Mouse (Mus musculus) right cerebral cortex, postnatal 25 days (tissue): ENCODE measurements around the gene Slc23a4.

ENCODE experiments used
- DNase-seq: peaks from one replicate; pipeline ENCODE4 v3.0.0; 2022

Gene Slc23a4

DNA sequence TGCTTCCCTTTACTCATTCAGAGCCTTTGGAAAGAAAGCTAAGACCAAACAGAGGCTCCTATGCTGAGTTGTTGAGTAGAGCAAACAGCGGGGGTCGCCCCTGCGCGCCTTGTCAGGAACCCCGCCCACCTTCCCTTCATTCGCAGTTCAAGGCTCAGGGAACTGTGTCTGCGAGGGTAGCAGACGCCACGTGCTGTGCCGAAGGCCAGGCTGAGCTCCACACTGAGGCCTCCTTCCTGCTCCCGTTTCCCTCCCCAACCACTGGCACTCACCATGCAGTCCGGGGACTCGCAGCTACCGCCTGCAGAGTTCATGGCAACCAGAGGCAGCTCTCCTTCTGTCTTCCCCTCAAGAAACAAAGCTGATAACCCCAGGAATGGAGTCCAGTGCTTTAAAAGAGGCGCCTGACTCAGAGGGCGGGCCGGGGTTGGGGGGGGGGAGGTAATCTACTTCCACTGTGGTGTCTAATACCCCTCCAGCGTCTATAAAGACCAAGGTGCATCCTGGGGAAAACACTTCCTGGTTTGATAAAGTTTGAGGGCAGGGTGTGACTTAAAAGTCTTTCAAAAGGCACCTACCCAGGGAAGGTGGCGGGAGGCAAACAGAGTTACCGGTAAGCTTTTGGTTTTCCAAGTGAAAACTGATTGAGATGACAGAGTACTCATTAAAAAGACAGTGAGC, at the start of gene Slc23a4:
Slc23a4 (minus strand) TSS at position 324 of the 681 bp plus-strand sequence.
- no peak for DNase-seq

DNA sequence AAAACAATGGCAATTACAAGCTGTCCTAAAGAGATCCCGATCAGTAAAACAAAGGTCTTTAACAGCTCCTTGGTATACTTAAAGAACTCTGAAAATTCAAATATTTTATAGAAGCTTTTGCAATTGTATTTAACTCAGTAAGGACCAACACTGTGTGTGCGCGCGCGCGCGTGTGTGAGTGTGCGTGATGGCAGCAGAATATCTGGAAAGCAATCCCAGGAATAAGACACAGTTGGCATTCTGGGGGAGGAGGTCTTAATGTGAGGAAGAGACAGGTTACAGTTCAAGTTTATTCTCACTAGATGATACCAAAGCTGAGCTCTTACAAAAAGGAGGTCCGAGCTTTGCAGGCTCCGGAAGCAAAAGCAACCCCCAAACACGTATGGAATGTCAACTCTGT, 45.1 kb upstream of the Slc23a4 start:
- DNase-seq: no peak

DNA sequence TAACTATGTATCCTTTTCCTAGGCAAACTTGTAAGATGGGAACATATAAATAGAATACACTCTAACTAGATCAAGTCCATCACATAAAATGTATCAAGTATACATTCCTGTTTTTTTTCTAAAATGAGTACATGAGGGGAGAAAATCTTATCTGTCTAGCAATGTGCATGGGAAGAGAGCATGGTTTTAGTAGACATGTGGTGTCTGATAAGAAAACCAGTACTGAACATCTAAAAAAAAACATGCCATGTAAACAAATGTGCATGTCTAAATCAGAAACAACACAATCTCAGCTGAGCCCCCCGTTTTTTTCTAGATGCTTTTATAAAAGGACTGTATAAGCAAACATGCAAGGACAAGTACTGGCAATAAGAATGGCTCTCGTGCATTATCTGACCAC, 44.5 kb upstream of the Slc23a4 start:
- DNase-seq: no peak

DNA sequence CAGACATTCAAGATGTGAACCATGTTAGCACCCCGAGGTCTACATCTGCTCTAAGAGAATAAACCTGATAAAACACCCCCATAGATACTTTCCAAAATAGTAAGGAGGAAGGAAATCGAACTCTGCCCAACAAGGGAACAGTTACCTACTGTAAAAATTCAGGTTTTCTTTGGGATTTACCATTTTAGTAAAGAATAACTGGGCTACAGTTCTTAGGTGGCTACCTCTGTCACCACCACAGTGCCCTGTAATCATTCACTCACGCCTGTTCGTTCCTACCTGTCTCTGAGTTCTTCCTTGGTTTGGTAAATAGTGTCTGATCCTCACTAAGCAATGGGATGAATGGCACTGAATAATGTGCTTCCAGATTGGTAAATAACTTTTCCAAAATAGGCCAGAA, 42.6 kb upstream of the Slc23a4 start:
- no peak for DNase-seq

DNA sequence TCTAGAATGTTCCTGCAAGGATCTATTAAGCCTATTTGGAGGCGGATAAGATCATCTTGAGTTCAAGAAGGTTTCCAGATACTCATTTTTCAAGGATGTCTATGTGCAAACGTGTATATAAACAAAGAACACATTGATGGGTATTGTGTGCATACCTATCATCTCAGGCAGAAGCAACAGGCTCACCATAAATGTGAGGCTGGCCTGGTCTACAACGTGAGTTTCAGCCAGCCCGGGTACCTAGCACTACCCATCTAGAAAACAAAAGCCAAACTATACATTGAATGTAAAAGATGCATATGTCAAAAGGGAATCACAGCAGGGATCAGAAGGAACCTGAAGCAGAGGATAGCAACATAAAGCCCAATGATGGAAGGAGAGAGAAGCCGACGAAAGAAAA, 42.0 kb upstream of the Slc23a4 start:
- no peak for DNase-seq

DNA sequence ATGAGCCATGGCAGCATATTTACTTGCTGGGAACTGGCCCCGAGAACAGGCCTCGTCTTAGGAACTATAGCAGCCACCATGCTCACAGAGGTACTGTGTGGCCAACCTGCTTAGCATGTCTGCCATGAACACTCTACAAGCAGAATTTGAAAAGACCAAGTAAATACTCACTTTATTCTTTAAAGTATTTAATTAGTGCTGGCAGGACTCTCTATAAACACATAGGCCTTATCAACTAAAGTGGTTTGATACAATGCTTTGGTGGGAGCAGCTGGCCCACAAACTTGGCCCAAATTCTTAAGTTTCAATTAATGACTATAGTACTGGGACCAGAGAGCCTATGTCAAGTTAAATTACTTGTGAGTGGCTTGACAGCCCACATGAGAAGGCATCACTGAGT, 39.8 kb upstream of the Slc23a4 start:
- no peak for DNase-seq

DNA sequence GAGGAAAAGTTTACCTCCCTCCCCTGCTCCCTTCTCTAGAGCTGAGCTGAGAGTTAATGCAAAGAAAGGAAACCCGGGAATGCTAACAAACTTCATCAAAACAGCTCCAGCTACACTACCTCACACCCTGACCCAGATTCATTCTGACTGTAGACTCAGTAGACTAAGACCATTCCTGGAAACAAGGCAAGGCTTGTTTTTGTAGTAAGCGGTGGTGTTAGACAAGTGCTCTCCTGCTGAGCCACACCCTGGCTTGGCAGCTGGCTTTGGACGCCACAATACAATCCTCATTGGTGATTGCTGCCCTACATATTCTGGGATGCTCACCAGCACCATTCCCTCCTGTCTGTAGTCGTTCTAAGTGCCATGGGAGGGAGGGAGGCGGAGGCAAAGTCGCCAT, 39.1 kb upstream of the Slc23a4 start:
- DNase-seq: no peak

DNA sequence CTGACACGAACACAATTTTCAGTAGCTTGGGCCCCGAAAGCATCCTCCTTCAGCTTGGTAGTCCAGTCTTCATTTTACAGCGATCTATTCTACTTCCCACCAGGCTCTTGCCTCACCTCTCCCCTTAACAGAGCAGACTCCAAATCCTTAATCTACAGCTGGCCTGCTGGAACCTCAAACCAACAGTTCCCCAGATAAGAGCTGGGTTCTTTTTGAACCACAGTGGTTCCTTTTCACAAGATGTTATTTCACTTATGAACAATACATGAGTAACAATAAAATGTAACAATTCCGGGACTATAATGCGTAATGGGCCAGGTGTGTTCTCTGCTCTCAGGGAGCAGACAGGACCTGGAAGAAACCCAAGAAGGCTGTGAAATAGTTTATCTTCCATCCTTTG, 28.4 kb upstream of the Slc23a4 start:
- no peak for DNase-seq

DNA sequence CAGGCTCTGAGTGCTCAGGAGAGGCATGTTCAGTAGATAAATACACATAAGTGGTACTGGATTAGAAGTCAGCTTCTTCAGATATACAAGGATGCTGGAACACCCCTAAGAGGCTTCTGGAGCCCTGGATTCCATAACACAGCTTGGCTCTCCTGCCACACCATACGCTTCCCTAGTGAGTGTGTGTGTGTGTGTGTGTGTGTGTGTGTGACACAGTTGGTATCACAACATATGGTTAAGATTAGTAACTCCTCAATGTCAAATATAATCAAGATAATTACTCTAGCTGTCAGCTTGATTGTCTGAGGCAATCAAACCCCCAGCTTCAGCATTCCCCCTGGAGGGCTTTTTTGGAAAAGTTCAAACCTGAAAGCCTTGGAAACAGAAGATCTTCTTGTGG, 23.7 kb upstream of the Slc23a4 start:
- DNase-seq: no peak

DNA sequence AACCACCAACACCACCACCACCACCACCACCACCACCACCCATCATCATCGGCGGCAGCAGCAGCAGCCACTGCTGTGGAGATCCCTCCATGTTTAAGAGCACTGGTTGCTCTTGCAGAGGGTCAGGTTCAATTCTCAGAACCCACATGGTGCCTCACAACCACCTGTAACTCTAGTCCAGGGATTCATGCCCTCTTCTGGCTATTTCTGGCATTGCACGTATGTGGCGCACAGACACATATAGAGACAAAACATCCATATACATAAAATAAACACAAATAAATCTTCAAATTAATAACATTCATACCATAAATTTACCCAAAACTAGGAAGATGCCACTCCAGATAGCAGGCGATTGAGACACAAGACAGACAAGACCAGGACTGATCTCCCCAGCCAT, 22.5 kb upstream of the Slc23a4 start:
- no peak for DNase-seq

DNA sequence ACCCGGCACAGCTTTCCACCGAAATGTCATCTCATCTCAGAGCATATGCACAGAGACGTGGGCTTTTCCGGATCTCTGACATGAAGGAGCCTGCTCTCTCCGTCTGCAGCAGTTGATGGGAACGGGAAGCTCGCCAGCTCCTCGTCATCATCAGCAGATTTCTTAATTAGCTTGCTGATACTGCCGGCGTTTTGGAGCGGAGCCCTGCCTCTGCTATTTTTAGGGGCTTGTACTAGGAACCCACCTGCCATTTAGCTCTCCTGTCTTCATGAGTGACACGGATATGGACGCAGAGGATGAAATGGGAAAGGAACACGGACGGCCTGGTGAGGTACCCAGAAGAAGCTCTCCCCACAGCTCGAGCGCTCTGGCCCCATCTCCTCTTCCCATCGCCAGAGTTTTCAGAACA, 14.1 kb upstream of the Slc23a4 start:
- peak; percentile 57 for DNase-seq

DNA sequence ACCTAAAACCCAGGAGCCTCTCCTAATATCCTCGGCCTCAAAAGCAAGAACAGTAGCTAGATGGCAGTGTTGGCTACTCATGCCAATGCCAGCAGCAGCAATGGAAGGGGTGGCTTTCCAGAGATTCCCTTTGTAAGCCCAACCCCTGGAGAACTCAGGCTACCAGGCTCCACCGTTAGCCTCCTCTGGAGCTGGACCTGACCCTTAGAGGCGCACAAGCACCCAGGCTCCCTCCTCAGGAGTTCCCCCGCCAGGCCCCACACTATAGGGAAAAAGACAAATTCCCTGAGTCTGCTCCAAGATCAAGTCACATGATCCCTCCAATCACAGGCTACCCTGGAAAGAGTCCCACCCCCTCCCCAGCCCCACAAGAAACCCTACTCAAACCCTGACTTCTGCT, 10.9 kb upstream of the Slc23a4 start:
- DNase-seq: peak; percentile 44

DNA sequence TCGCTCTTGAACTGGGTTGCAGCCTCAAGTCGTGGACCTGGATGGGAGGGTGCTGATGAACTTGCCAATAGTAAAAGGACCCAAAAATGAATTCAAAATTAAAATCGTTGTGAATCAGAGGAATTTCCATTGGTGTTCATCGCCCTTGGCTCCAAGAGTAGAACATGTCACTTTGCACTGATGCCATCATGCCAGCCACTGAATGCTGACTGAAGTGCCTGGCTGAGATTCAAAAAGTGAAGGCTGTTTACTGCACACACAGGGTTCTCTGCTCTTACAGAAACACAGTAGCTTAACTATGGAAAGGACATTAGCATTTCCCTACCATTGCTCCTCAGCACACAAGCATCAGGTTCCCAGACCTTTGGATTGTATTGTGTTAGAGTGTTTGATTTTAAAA, 8.3 kb upstream of the Slc23a4 start:
- DNase-seq: no peak

DNA sequence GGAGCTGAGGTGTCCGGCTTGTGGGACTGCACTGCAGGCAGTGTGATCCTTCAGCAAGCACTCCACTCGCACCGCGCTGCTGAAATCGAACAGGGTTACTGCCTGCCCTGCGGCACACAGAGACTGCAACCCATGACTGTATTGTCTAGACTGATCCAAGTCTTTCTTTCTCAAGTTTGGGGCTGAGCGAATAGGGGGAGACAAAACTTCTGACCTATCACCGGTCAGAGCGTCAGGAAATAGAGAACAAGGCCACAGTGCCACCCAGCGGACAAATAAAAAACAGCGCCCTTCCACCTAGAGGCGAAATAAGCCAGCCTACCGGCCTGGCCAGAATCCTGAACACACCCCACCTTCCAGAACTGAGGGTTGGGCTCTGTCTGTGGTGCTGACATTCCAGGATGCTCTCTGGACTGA, 7.1 kb upstream of the Slc23a4 start:
- DNase-seq: peak; percentile 53

DNA sequence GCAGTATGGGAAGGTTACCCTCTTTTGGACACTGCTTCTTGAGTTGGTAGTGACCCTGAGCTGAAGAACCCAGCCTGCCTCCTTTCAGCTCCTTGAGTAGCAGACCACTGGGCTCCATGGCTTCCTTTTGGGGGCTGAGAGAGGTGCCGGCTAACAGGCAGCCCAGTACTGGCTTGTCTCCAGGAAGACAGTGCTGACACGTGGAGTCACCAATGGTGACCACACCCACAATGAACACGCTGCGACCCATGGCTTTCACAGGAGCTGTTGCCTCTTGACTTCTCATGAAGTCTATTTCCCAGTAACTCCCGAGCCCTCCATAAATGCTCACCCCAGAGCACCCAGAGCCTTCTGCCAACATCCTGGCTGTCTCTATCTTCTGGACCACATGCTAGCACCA, 6.5 kb upstream of the Slc23a4 start:
- no peak for DNase-seq

DNA sequence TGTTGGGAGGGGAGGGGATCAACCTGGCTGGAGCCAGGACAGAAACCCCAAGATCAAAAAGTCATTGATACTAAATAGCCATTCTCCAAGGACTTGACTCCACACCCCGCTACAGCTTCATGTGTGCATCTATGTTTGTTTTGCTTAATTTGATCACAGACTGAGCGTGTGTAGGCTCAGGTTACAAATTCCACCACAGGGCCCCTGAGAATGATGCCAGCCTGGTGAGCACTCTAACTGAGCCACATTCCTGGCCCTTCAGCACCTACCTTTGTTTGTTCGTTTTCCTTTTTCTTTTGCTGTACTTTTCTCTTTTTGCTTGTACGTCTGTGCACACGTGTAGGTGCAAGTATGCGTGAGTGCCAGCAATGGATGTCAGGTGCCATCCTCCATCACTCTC, 1.1 kb upstream of the Slc23a4 start:
- DNase-seq: no peak

DNA sequence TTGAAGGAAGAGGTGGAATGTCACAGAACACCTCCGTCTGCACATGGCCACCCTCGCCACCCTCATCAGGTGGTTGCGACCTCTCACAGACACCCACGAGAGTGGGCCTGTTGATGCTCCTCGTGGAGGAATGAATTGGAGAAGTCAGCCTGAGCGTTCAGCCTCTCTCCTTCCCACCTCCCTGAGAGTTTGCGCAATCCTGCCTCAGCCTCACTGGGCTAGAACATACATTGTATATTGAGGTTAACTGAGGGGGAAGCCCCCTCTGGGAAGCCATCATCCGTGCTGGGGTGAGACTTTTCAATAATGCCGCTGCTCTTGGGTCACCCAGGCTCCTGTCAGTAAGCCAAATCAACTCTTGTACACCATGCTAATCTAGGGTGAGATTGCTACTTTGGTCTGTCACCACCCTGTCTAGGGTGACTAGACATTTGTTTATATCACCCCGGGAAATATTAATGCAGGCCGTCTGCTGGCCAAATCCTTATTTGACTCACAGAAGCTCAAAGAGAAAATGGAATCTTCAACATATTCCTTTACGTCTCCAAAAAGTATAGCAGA, 1.0 kb downstream of the Slc23a4 start:
- no peak for DNase-seq

DNA sequence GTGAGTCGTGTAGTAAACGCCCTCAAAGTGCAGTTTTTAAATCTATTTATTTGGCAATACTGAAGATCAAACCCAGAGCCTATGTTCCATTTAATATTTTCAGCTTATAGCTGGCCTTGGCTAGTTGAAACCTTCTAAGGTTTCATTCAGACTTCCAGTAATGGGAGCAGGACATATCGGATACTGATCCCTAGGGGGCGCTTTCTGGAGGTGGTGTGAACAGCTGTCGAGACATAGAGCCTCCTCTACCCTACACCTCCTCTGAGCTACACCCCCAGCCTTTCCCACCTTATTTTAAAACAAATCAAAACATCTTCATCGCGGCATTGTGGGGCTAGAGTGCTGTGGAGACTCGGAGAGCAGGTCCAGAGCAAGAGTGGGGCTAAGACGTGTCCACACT, 7.5 kb downstream of the Slc23a4 start:
- DNase-seq: no peak

DNA sequence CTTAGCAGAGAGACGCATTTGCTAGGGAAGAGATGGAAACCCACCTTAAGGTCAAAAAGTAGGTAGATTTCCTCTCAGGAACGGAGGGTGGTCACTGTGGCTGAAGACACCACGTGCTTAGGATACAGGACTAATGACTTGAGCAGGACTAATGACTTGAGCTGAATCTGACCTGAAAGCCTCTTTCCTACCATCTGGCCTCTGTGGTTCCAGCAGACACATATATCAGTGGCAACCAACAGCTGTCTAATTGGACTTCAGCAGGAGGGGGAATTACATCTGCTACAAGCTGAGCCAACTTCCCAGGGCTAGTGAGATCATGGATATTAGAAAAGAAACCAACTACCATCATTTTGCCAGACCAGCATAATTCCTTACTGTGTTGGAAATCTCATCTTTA, 8.9 kb downstream of the Slc23a4 start:
- DNase-seq: no peak

DNA sequence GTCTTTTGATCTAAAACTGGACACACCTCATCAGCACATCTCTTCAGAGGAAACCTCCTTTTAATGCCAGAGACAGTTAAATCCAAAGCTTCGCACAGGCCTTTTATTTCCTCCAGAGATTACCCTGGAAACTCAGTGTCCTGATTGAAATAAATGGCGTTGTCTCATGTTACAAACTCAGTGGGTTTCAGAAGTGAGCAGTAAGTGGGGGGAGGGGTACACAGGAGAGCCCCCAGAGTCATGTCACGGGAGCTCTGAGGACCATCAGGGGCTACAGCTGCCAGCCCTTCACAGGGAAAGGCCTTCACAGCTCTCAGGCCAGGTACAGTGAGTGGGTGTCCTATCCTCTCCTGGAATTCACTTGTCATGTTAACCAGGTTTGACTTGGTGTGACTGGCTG, 17.0 kb downstream of the Slc23a4 start:
- DNase-seq: no peak

DNA sequence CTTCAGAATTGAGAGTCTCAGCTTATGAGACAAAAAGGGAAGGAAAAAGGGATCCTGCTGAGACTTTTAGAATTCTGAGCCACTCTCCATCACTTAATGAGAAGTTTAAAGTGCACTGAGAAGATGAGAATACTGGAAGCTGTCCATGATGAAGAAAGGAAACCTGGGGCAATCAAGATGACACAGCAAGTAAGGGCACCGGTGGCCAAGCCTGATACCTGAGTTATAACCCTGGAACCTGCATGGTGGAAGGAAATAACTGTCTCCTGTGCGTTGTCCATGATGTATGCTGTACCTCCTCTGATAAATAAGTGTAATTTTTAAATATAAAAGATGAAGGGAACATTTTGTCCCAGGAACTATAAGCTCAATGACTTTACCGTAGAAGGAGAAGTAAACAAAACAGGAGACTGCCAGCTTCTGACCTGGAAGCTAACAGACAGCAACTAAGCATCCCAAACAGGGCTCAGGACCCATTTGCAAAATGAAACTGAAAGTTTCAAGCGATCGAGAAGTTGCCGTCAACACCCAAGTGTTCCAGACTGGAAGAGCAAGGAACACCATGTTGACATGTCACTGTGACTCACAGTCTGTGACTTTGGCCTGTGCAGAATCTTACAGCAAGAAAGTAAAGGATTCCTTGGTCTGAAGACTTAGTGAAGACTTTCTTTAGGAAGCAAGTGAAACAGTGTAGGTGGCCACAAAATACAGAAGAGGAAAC, 22.2 kb downstream of the Slc23a4 start:
- DNase-seq: no peak

DNA sequence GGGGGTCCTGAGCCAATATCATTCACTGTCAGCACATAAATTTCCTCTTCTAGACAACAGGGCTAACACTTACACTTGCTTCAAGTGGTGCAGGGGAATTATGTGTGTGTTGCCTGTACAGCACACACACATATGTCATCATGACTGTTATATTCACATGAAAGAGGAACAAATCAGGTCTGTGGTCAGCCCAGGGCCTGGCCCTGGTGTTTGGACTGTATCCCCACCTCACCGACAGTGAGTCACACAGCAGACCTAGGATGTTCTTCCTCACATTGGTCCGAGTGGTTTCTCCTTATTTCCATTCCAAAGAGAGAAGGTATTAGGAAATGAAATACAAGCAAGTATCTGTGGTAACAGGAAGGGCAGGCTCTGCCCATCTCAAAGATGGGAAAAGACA, 23.7 kb downstream of the Slc23a4 start:
- DNase-seq: no peak

DNA sequence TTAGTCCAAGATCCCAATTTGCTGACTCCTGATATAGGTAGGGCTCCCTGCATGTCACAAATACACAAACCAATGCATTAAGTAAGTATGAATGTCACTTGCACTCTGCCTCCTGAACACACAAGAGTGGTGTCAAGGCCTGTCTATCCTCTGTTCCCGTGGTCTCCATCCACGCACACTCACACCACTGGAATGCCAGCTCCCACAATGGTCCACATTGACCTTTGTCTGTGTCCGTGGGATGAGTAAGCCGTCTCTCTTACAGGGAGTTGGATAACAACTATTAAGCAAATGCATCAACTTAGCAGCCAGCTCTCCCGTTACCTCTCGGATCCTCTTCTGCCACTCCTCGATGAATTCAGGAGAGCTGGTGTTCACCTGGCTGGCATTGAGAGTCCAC, 29.1 kb downstream of the Slc23a4 start:
- DNase-seq: no peak

DNA sequence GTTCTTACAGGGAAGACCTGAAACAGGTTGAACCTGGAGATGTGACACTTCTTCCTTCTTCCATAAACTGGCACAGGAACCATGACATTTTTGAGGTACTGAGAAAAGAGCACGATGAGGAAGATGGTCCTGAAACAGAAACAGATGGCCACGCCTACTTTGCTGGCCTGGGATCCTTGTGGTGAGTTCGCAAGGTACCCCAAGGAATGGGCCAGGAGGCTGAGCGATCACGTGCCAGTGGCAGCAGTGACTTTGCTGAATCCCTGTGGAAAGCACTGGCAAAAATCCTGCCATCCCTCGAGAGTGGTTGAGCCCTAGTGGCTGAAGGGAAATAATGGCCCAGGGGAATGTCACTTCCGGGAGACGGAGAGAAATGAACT, 32.4 kb downstream of the Slc23a4 start:
- no peak for DNase-seq
